Mouse (Mus musculus) olfactory bulb, adult 2 months (tissue): Measurements from ENCODE around the gene Reep6.

Source experiments
- CTCF ChIP-seq: fragments of 200-500 bp; IDR thresholded peaks from 2 replicates; pipeline ENCODE4 v1.5.1; 2012; ENCODE audit warnings: low read depth, mild to moderate bottlenecking, low read length, moderate library complexity; ENCODE audit not compliant: insufficient read depth
- POLR2A ChIP-seq: fragments of 200-500 bp; IDR thresholded peaks from 2 replicates; pipeline ENCODE4 v1.6.1; 2012; ENCODE audit warnings: mild to moderate bottlenecking, low read depth, low read length, moderate library complexity; ENCODE audit not compliant: insufficient read depth

- TF ChIP-seq POLR2A (no peak), CTCF (no peak)
These were observed 28.3 kb upstream of the Reep6 start for GRCm38 (mm10) chr10:80301256-80302081.
